16 mouse cellular contexts compared by ENCODE assay signal in genomic region chr13:38582768-38583167, GRCm38 (mm10). TPM values are rescaled to one million over a fixed set of nuclear protein-coding genes. Genes with fewer than 3 reads are reported as not detected.
DNase-seq lines count a peak whose midpoint lies in the region; ATAC-seq and TF ChIP-seq lines count a peak whose summit lies in the region.
"Had no signal": no experiment of that assay in that cellular context is flagged by ENCODE, and none has a peak within 500 bp of the region (broad histone marks: within the 10 kb centered on the region; RNA-seq: fewer than 3 reads in every experiment).

No protein-coding gene starts in this region.

- no peaks in the 10 kb centered on the region for H3K27me3 ChIP-seq in midbrain, postnatal 0 days (ENCODE audit: insufficient read depth, low read length)
- H3K27me3 ChIP-seq: embryonic facial prominence, embryonic 13.5 days; stomach, embryonic 15.5 days had no signal

- no peaks in the 10 kb centered on the region for H3K36me3 ChIP-seq in midbrain, postnatal 0 days (ENCODE audit: insufficient read depth, low read length)
- H3K36me3 ChIP-seq: embryonic facial prominence, embryonic 13.5 days; liver, embryonic 12.5 days; stomach, embryonic 15.5 days had no signal

- no peaks in the 10 kb centered on the region for H3K4me1 ChIP-seq in midbrain, postnatal 0 days (ENCODE audit: insufficient read depth, low read length)

- peak; percentile 35 for DNase-seq in kidney, adult 9 months
- no peak for DNase-seq in kidney, adult 18-20 months
- peak; percentile 51 for DNase-seq in heart, adult 8-10 months (ENCODE audit: low spot score)
- DNase-seq in heart, postnatal 14 days: peak; percentile 27 to 40
- DNase-seq in lung, postnatal 10 days: peak; percentile 45
- no peak for DNase-seq in layer of hippocampus, adult 9-11 months
- no peak for DNase-seq in adrenal gland, adult (ENCODE audit: inconsistent age in 2 of 2, low spot score in 1 of 2)
- no peak for DNase-seq in midbrain, postnatal 0 days (ENCODE audit: low spot score)
- DNase-seq: cerebellum, postnatal 14 days; gastrocnemius, postnatal 10 days had no signal

- no peak overlapping the region for H3K4me2 ChIP-seq in midbrain, postnatal 0 days (ENCODE audit: low read depth, low read length, poor library complexity, severe bottlenecking)
- H3K4me2 ChIP-seq: embryonic facial prominence, embryonic 13.5 days; liver, embryonic 12.5 days; stomach, embryonic 15.5 days had no signal

- no peak overlapping the region for H3K27ac ChIP-seq in midbrain, postnatal 0 days (ENCODE audit: low read depth, low read length)
- H3K27ac ChIP-seq: embryonic facial prominence, embryonic 13.5 days; layer of hippocampus, adult 2 months; liver, embryonic 12.5 days; stomach, embryonic 15.5 days had no signal

- no peak overlapping the region for H3K4me3 ChIP-seq in midbrain, postnatal 0 days (ENCODE audit: low read depth, low read length)
- H3K4me3 ChIP-seq: embryonic facial prominence, embryonic 13.5 days; layer of hippocampus, adult 2 months; liver, embryonic 12.5 days; stomach, embryonic 15.5 days had no signal

- no peak for ATAC-seq in midbrain, postnatal 0 days (ENCODE audit: low FRiP score)
- ATAC-seq: forebrain, embryonic 14.5 days; hindbrain, embryonic 16.5 days; liver, embryonic 12.5 days had no signal

- H3K9ac ChIP-seq in midbrain, postnatal 0 days (replicated peaks; ENCODE audit: low read length, poor library complexity, severe bottlenecking): no peak overlapping the region
- H3K9ac ChIP-seq: embryonic facial prominence, embryonic 13.5 days; liver, embryonic 12.5 days; stomach, embryonic 15.5 days had no signal

- H3K9me3 ChIP-seq in midbrain, postnatal 0 days (ENCODE audit: low read length): 0 out of 2 replicates have a peak, but pooled peaks cover 3% of the 10 kb centered on the region
- H3K9me3 ChIP-seq: embryonic facial prominence, embryonic 13.5 days; liver, embryonic 12.5 days; stomach, embryonic 15.5 days had no signal

- TF ChIP-seq CTCF in midbrain, postnatal 0 days (IDR thresholded peaks at IDR 0.05): no peak

- intact Hi-C loops in heart, postnatal 14 days (cut with DNase I): loop anchor here (5.0 to 10.0 kb wide), 4 partner anchors 55 to 515 kb away; partner anchors contain the start of gene Txndc5

- WGBS in midbrain, postnatal 0 days: 79% methylated on average over 3 of the region's 3 CpGs

RNA-seq across cellular contexts. Expression of gene Bloc1s5, which starts 52.1 kb away (rescaled TPM):
- total RNA-seq in heart, adult 8-10 months (2022): 10 to 100 TPM; 10.7 to 14.6 (median 11.4) TPM
- 10 to 100 TPM in 1 of 2 experiments, 1 to 10 TPM in 1; 8.3 to 10.4 TPM for total RNA-seq in heart, postnatal 14 days (2021)
- total RNA-seq in midbrain, postnatal 0 days (2014; rRNA removed): 8.9 and 20.6 TPM in 2 replicates
- 18.6 and 23.9 TPM in 2 replicates for polyA plus RNA-seq in midbrain, postnatal 0 days (2015; fragmentation: Nextera tagmentation; extraction: Ambion mirVana)

RNA-seq across cellular contexts. Expression of gene Txndc5, which starts 54.1 kb away (rescaled TPM):
- 10 to 100 TPM; 31.4 to 37.3 (median 34.8) TPM for total RNA-seq in heart, adult 8-10 months (2022)
- total RNA-seq in heart, postnatal 14 days (2021): 10 to 100 TPM; 42.0 to 42.3 TPM
- 89.6 and 92.6 TPM in 2 replicates for total RNA-seq in midbrain, postnatal 0 days (2014; rRNA removed)
- 80.0 and 80.7 TPM in 2 replicates for polyA plus RNA-seq in midbrain, postnatal 0 days (2015; fragmentation: Nextera tagmentation; extraction: Ambion mirVana)

Comparison
In these comparisons a context has a peak if more than half of its experiments do, and no peak if none do; other contexts are left out.
1. DNase-seq: peak in kidney, adult 9 months (single experiment), heart, adult 8-10 months (single experiment), heart, postnatal 14 days (2 of 2) and lung, postnatal 10 days (single experiment); none in kidney, adult 18-20 months (single experiment), layer of hippocampus, adult 9-11 months (single experiment), adrenal gland, adult (0 of 2) and midbrain, postnatal 0 days (single experiment).